8 mouse cellular contexts compared by ENCODE assay signal in genomic region chr12:80982326-80982725, GRCm38 (mm10). TPM values are rescaled to one million over a fixed set of nuclear protein-coding genes. Genes with fewer than 3 reads are reported as not detected.
DNase-seq lines count a peak whose midpoint lies in the region; ATAC-seq and TF ChIP-seq lines count a peak whose summit lies in the region.

No protein-coding gene starts in this region.

- H3K9me3 ChIP-seq in liver, embryonic 11.5 days (ENCODE audit: control insufficient read depth, low read length), result no peaks in the 10 kb centered on the region

- peak; percentile 98 for TF ChIP-seq CTCF in brain, embryonic 14.5 days (IDR thresholded peaks at IDR 0.05; ENCODE audit: borderline replicate concordance, extremely low read depth, insufficient read depth, insufficient read length)

- no peak overlapping the region for H3K4me2 ChIP-seq in liver, embryonic 11.5 days

- WGBS in liver, embryonic 11.5 days, result 1% methylated on average over 7 of the region's 7 CpGs

- TF ChIP-seq POLR2A in brain, embryonic 14.5 days (IDR thresholded peaks at IDR 0.05; ENCODE audit: borderline replicate concordance, extremely low read depth, insufficient read depth, insufficient read length, poor library complexity, severe bottlenecking), result no peak

- no peak overlapping the region for H3K4me3 ChIP-seq in liver, embryonic 11.5 days (ENCODE audit: low read depth, low read length)

- no peaks in the 10 kb centered on the region for H3K36me3 ChIP-seq in liver, embryonic 11.5 days (ENCODE audit: control insufficient read depth, insufficient read depth, low read length)

- no peak overlapping the region for H3K27ac ChIP-seq in liver, embryonic 11.5 days (ENCODE audit: low read depth, low read length)

- peak; percentile 77 for ATAC-seq in erythroblast, adult 5-6 weeks (replicated peaks; ENCODE audit: low FRiP score, poor library complexity, severe bottlenecking)
- ATAC-seq in liver, embryonic 11.5 days (replicated peaks; ENCODE audit: low FRiP score), result no peak

- DNase-seq in urinary bladder, adult 18-20 months (ENCODE audit: low spot score in 2 of 2), result peak; percentile 18 to 71
- no peak for DNase-seq in urinary bladder, postnatal 10 days (ENCODE audit: low spot score)
- peak; percentile 78 for DNase-seq in brain, embryonic 14.5 days (ENCODE audit: low read depth)
- peak; percentile 67 for DNase-seq in kidney, adult 9 months
- DNase-seq in liver, embryonic 11.5 days (ENCODE audit: low spot score), result peak; percentile 74
- peak; percentile 59 for DNase-seq in right cerebral cortex, adult 18-20 months
- DNase-seq in urinary bladder, postnatal 36 days (ENCODE audit: low spot score in 2 of 2), result peak; percentile 52 to 58

- no peaks in the 10 kb centered on the region for H3K4me1 ChIP-seq in liver, embryonic 11.5 days (replicated peaks; ENCODE audit: control insufficient read depth, insufficient read depth, low read length)

- H3K27me3 ChIP-seq in liver, embryonic 11.5 days (replicated peaks; ENCODE audit: control insufficient read depth, insufficient read depth, low read length), result no peaks in the 10 kb centered on the region

- H3K9ac ChIP-seq in liver, embryonic 11.5 days (ENCODE audit: low read depth, low read length), result no peak overlapping the region

RNA-seq across cellular contexts. Expression of gene Slc10a1, which starts 13.8 kb away (rescaled TPM):
- polyA plus RNA-seq in brain, embryonic 14.5 days (2012; rRNA removed), result not detected in 2 replicates
- not detected in 2 replicates for total RNA-seq in erythroblast, adult 5-6 weeks (2015; ENCODE audit: low replicate concordance)
- not detected in 2 replicates for total RNA-seq in erythroblast, adult 5-6 weeks (2017; ENCODE audit: low replicate concordance)
- 0.47 and 0.95 TPM in 2 replicates for polyA plus RNA-seq in liver, embryonic 11.5 days (2014; fragmentation: Nextera tagmentation; extraction: Ambion mirVana)

RNA-seq across cellular contexts. Expression of gene Srsf5, which starts 37.0 kb away (rescaled TPM):
- polyA plus RNA-seq in brain, embryonic 14.5 days (2012; rRNA removed), result 544 and 552 TPM in 2 replicates
- 231 and 263 TPM in 2 replicates for total RNA-seq in erythroblast, adult 5-6 weeks (2015; ENCODE audit: low replicate concordance)
- 732 and 764 TPM in 2 replicates for total RNA-seq in erythroblast, adult 5-6 weeks (2017; ENCODE audit: low replicate concordance)
- 423 and 425 TPM in 2 replicates for polyA plus RNA-seq in liver, embryonic 11.5 days (2014; fragmentation: Nextera tagmentation; extraction: Ambion mirVana)

RNA-seq across cellular contexts. Expression of gene Smoc1, which starts 44.3 kb away (rescaled TPM):
- polyA plus RNA-seq in brain, embryonic 14.5 days (2012; rRNA removed), result 22.4 and 40.0 TPM in 2 replicates
- 1.0 TPM in 1 of 2 replicates, not detected in the other for total RNA-seq in erythroblast, adult 5-6 weeks (2015; ENCODE audit: low replicate concordance)
- not detected in 2 replicates for total RNA-seq in erythroblast, adult 5-6 weeks (2017; ENCODE audit: low replicate concordance)
- polyA plus RNA-seq in liver, embryonic 11.5 days (2014; fragmentation: Nextera tagmentation; extraction: Ambion mirVana), result 10.9 and 12.7 TPM in 2 replicates
